Mouse (Mus musculus): ENCODE data around the gene Jpt2. TPM values are rescaled to one million over a fixed set of nuclear protein-coding genes. Genes with fewer than 3 reads are reported as not detected.
A peak's percentile ranks its signal among the peaks of the same experiment; 100 is the strongest.
"Not testable (repeated sequence)": the region's sequence is repeated elsewhere in the genome, so short reads cannot be mapped to it uniquely, and the experiment has no call there.

Jpt2 gene
- 270 and 277 TPM in 2 replicates for polyA plus RNA-seq (2016; fragmentation: Nextera tagmentation; extraction: Ambion mirVana)

DNA sequence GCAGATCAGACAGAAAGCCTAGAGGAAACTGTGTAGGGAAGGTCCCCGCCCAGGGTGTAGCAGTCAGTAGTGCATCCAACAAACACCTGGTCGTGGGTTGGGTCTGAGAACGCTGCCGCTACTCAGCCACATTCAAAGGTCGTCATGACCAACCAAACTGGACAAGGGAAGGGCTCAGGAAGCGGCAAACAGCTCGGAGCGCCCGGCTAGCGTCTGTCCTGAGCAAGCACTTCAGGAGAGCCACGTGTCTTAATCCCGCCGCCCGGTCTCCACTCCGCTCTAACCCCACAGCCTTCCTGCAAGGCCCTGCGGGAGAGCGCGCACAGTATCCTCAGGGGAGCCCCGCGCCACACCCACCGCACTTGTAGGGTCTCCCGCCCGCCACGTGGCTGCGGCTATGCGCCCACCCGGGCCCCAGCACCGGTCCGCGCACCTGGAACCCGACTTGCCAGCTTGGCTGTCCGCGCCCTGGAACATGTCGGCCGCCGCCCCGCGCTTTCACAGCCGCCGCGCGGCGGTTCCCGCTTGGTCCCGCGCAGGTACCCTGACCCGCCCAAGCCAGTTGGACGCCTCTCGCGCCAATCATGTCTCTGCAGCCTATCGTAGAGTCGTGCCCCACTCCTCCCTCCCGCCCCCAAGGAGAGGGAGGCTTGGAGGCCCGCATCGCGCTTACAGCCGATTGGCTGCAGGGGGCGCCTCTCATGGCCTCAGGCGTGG lies at the start of gene Jpt2:
Gene Jpt2, minus strand, starts transcription at position 555 of the 717 bp plus-strand sequence.
- H3K27ac ChIP-seq, result peak within 1 kb of the TSS; percentile 85
- peak; percentile 100 for ATAC-seq (ENCODE audit: insufficient number of reproducible peaks, insufficient read depth, low FRiP score, low TSS enrichment)
- H3K36me3 ChIP-seq, result peaks cover 41% of the 10 kb centered on the region
- H3K9me3 ChIP-seq, result no peaks in the 10 kb centered on the region
- WGBS, result under 1% methylated on average over 59 of the region's 59 CpGs
- H3K4me1 ChIP-seq, result peaks cover 12% of the 10 kb centered on the region
- no peaks in the 10 kb centered on the region for H3K27me3 ChIP-seq
- peak within 1 kb of the TSS; percentile 80 for H3K4me3 ChIP-seq
- H3K9ac ChIP-seq, result peak within 1 kb of the TSS; percentile 78
- peak within 1 kb of the TSS; percentile 73 for H3K4me2 ChIP-seq (replicated peaks)

DNA sequence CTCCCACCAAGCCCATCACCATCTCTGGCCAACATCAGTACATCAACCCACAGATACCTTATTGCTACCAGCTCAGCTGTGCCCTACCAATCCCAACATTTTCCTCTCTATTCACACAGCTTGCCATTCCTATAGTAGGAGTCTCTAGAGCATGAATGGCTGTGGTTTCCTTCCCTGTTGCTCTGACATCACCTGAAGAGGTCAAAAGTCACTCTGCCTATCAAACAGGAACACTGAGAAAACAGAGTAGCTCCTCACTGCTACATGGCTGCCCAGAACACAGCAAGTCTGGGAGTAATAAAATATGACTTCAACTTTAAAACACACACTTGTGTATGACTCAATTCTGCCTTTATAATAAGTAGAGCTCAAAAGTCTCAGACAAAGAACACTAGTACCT lies 47.0 kb upstream of the Jpt2 start:
- no peaks in the 10 kb centered on the region for H3K27me3 ChIP-seq
- no peak overlapping the region for H3K9ac ChIP-seq
- H3K9me3 ChIP-seq, result no peaks in the 10 kb centered on the region
- H3K4me3 ChIP-seq, result no peak overlapping the region
- no peak overlapping the region for H3K4me2 ChIP-seq (replicated peaks)
- H3K36me3 ChIP-seq, result peaks cover 63% of the 10 kb centered on the region
- no peaks in the 10 kb centered on the region for H3K4me1 ChIP-seq
- no peak for ATAC-seq (ENCODE audit: insufficient number of reproducible peaks, insufficient read depth, low FRiP score, low TSS enrichment)
- H3K27ac ChIP-seq, result no peak overlapping the region

DNA sequence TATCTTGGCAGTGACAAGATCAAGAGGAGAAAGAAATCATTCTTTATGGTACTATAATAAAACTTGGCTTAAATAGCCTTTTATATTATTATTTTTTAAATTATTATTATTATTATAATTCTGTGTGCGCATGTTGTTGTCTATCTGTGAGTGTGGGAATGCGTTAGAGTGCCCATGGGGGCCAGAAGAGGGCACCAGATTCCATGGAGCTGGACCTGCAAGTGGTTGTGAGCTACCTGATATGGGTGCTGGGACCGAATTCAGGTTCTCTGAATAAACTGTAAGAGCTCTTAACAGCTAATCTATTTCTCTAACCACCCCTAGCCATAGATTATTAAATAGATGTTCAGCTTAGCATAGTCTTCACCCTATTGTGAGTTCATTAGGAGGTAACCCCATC lies 44.6 kb upstream of the Jpt2 start:
- ATAC-seq (ENCODE audit: insufficient number of reproducible peaks, insufficient read depth, low FRiP score, low TSS enrichment), result no peak
- H3K27ac ChIP-seq, result no peak overlapping the region
- 91% methylated on average over 3 of the region's 3 CpGs for WGBS
- H3K27me3 ChIP-seq, result no peaks in the 10 kb centered on the region
- peaks cover 62% of the 10 kb centered on the region for H3K36me3 ChIP-seq
- no peaks in the 10 kb centered on the region for H3K9me3 ChIP-seq
- H3K4me3 ChIP-seq, result no peak overlapping the region
- no peak overlapping the region for H3K9ac ChIP-seq
- H3K4me2 ChIP-seq (replicated peaks), result no peak overlapping the region
- H3K4me1 ChIP-seq, result no peaks in the 10 kb centered on the region

DNA sequence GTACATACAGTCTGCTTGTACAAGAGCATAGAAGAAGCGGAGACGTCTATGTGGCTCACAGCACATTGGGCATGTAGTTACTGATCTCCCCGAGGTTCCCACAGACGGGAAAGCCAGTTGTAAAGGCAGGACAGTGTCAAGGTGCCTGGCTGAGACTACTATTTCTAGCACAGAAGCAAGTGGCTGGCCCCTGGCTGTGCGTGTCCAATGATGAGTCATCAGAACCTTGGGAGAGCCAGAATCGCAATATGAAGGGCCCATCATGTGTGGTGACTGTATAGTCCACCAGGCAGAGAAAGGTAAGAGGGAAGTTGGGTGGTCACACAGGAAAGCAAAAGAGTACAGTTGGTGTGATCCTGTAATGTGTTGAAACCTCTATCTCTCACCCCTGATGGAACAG lies 34.2 kb upstream of the Jpt2 start:
- H3K9ac ChIP-seq, result no peak overlapping the region
- H3K27ac ChIP-seq, result no peak overlapping the region
- H3K36me3 ChIP-seq, result peaks cover 95% of the 10 kb centered on the region
- no peak overlapping the region for H3K4me2 ChIP-seq (replicated peaks)
- no peaks in the 10 kb centered on the region for H3K4me1 ChIP-seq
- H3K4me3 ChIP-seq, result no peak overlapping the region
- 93% methylated on average over 6 of the region's 6 CpGs for WGBS
- ATAC-seq (ENCODE audit: insufficient number of reproducible peaks, insufficient read depth, low FRiP score, low TSS enrichment), result no peak
- no peaks in the 10 kb centered on the region for H3K9me3 ChIP-seq
- H3K27me3 ChIP-seq, result no peaks in the 10 kb centered on the region

DNA sequence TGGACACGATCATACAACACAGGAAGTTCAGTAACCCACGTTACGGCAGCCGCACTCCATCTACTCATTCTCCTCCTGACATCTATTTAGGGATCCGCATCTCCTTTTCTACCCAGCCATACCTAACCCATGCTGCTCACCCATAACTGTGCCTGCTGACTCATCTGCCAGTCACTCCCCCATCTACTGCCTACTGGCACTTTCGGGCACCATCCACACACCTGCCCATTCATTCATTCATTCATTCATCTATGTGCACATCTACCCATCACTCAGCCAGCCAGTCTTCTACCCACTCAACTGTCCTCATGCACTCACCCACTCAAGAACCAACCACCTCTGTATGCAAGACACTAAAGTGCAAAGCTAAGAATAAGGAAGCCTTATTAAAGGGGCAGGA lies 26.7 kb upstream of the Jpt2 start:
- Histone ChIP-seq H3K27me3 (no peaks in the 10 kb centered on the region), H3K9me3 (no peaks in the 10 kb centered on the region), H3K4me1 (no peaks in the 10 kb centered on the region), H3K36me3 (peaks cover 86% of the 10 kb centered on the region), H3K9ac (no peak overlapping the region), H3K4me3 (no peak overlapping the region), H3K27ac (no peak overlapping the region), H3K4me2 (replicated peaks) (no peak overlapping the region)
- WGBS, result 94% methylated on average over 6 of the region's 6 CpGs
- no peak for ATAC-seq (ENCODE audit: insufficient number of reproducible peaks, insufficient read depth, low FRiP score, low TSS enrichment)

DNA sequence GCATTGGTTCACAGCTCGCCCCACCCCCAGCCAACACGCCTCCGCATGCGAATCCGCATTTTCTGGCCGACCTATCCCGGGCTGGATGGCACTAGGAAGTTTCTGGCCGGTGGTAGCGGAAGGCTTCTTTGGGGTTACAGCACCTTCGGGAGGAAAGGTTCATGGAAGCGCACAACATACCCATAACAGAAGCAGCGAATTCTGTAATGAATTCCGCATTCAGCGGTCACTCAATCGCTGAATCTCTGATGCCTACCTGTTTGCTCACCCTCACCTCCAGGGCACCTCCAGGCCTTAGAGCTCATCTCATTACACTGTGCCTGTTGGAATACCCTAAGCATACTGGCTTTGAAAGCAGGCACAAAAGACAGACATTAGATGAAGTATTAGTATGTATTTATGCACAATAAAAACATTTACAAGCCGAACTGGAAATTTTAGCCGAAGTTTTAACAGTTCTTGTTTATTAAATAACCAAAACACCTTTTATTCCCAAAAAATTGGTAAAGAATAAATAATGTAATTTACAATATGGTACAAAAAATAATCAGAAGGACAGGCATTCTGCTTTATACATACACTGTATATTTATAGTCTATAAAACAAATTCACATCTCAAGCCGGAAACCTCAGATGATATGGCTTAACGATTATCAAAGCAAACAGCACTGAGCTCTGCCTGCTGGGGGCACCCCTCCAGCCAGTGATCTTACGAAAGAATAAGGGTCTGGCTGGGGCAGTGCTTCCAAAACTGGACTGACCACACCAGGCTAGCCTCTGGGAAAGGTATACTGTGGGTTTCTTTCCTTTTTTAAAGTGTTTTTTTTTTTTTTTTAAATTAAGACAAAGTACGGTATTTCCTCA lies 595 bp upstream of the Jpt2 start:
- ATAC-seq (ENCODE audit: insufficient number of reproducible peaks, insufficient read depth, low FRiP score, low TSS enrichment), result 0 out of 2 replicates have a peak, but pooled peaks have one; percentile 18

DNA sequence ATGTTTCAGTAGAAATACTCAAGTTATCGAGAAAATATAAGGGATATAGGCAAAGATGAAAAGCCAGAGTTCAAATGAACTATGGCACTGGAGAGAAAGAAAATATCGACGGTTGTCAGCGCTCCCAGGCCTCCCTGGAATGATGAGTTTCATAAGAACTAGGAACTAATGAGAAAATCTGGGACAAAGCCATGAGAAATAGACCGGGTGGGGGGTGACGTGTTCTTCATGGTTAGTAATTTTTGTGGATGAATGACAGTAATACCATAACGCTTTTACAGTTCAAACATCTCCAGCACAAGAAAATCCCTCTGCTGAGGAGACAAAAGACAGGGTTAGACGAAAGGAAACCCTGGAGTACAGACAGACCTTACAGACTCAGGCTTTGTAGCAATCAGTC lies 1.1 kb downstream of the Jpt2 start:
- peaks cover 12% of the 10 kb centered on the region for H3K4me1 ChIP-seq
- H3K4me2 ChIP-seq (replicated peaks), result peak overlapping the region; percentile 73
- no peaks in the 10 kb centered on the region for H3K9me3 ChIP-seq
- H3K4me3 ChIP-seq, result peak overlapping the region; percentile 80
- no peak for ATAC-seq (ENCODE audit: insufficient number of reproducible peaks, insufficient read depth, low FRiP score, low TSS enrichment)
- H3K36me3 ChIP-seq, result peaks cover 37% of the 10 kb centered on the region
- WGBS, result 51% methylated on average over 8 of the region's 8 CpGs
- no peaks in the 10 kb centered on the region for H3K27me3 ChIP-seq
- H3K9ac ChIP-seq, result peak overlapping the region; percentile 78
- H3K27ac ChIP-seq, result peak overlapping the region; percentile 85; the same call in 1 of the 2 replicates

More for the DNA sequence above, 595 bp upstream of the Jpt2 start:
- no peaks in the 10 kb centered on the region for H3K9me3 ChIP-seq
- peaks cover 41% of the 10 kb centered on the region for H3K36me3 ChIP-seq
- no peaks in the 10 kb centered on the region for H3K27me3 ChIP-seq
- H3K4me3 ChIP-seq, result peak overlapping the region; percentile 80
- 0 out of 2 replicates have a peak overlapping the region, but pooled peaks have one; percentile 78 for H3K9ac ChIP-seq
- H3K4me2 ChIP-seq (replicated peaks), result peak overlapping the region; percentile 73
- WGBS, result 16% methylated on average over 21 of the region's 21 CpGs
- H3K27ac ChIP-seq, result 0 out of 2 replicates have a peak overlapping the region, but pooled peaks have one; percentile 17
- H3K4me1 ChIP-seq, result peaks cover 12% of the 10 kb centered on the region

DNA sequence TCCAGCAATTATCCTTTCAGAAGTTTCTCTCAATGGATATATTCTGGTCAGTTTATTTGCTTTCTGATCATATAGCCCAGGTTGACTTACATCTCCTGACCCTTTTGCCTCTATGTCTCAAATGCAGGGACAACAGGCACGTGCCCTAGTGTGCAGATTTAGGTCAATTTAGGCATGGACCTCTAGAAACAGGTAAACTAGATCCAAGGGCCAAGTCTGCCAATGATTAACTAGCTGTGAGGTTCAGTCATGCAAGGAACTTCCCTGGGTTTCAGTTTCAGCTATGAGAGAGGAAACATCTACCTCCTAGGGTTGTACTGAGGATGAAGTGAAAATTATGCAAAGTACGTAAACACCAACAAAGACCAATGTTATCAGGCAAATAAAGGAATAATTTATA lies 7.2 kb downstream of the Jpt2 start:
- Histone ChIP-seq H3K36me3 (peaks cover 43% of the 10 kb centered on the region), H3K9me3 (no peaks in the 10 kb centered on the region), H3K9ac (no peak overlapping the region), H3K4me3 (no peak overlapping the region), H3K4me1 (0 out of 2 replicates have a peak, but pooled peaks cover 3% of the 10 kb centered on the region), H3K27ac (no peak overlapping the region), H3K4me2 (replicated peaks) (no peak overlapping the region), H3K27me3 (no peaks in the 10 kb centered on the region)
- 91% methylated on average over 2 of the region's 2 CpGs for WGBS
- no peak for ATAC-seq (ENCODE audit: insufficient number of reproducible peaks, insufficient read depth, low FRiP score, low TSS enrichment)

DNA sequence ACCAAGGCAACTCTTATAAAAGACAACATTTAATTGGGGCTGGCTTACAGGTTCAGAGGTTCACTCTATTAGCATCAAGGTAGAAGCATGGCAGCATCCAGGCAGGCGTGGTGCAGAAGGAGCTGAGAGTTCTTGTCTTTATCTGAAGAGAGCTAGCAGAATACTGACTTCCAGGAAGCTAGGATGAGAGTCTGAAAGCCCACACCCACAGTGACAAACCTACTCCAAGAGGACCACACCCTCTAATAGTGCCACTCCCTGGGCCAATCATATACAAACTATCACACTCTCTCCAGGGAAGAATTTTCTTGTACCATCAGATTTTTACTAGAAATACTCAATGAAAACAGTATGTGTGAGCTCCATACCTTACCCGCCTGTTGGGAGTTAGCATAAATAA lies 9.8 kb downstream of the Jpt2 start:
- no peak for ATAC-seq (ENCODE audit: insufficient number of reproducible peaks, insufficient read depth, low FRiP score, low TSS enrichment)
- H3K4me2 ChIP-seq (replicated peaks), result no peak overlapping the region
- H3K4me1 ChIP-seq, result 0 out of 2 replicates have a peak, but pooled peaks cover 3% of the 10 kb centered on the region
- no peaks in the 10 kb centered on the region for H3K9me3 ChIP-seq
- H3K4me3 ChIP-seq, result no peak overlapping the region
- 81% methylated on average over 2 of the region's 2 CpGs for WGBS
- no peak overlapping the region for H3K9ac ChIP-seq
- H3K27me3 ChIP-seq, result no peaks in the 10 kb centered on the region
- peaks cover 62% of the 10 kb centered on the region for H3K36me3 ChIP-seq
- H3K27ac ChIP-seq, result no peak overlapping the region

DNA sequence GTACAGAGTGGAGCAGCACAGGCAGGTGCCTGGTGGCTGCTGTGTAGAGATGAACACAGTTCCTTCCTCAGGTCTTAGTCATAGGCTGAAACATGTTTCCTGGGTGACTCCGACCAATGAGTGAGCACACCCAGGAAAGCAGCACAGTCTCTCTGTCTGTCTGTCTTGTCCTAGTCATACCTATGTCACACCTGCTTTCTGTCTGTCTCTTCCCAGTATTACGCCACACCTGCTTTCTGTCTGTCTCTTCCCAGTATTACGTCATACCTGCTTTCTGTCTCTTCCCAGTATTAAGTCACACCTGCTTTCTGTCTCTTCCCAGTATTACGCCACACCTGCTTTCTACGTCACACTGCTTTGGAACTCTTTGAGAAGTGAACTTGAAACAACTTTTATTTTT lies 12.3 kb downstream of the Jpt2 start:
- Histone ChIP-seq H3K27me3 (no peaks in the 10 kb centered on the region), H3K4me3 (no peak overlapping the region), H3K4me2 (replicated peaks) (no peak overlapping the region), H3K9me3 (no peaks in the 10 kb centered on the region), H3K9ac (no peak overlapping the region), H3K36me3 (peaks cover 65% of the 10 kb centered on the region), H3K27ac (no peak overlapping the region), H3K4me1 (0 out of 2 replicates have a peak, but pooled peaks cover 3% of the 10 kb centered on the region)
- 97% methylated on average over 5 of the region's 5 CpGs for WGBS
- ATAC-seq (ENCODE audit: insufficient number of reproducible peaks, insufficient read depth, low FRiP score, low TSS enrichment), result no peak

DNA sequence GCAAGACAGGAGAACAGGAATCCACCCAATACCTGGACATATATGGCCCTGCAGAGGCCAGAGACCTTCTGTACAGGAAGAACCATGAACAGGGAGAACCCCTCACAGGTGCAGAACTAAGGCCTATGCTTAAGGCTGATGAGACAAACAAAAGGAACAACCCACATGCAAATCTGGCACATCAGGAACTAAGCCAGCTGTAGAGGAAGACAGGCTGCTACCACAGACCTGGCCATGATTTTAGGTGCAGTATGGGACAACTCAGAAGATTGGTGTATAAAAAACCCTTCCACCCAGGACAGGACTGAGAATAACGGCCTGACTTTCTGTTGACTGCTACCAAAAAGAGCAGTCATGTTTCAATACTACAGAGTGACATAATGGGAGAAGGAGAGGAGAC lies 16.9 kb downstream of the Jpt2 start:
- not testable (repeated sequence) for H3K27me3 ChIP-seq; H3K9ac ChIP-seq; H3K4me2 ChIP-seq (replicated peaks); H3K27ac ChIP-seq; H3K4me1 ChIP-seq; H3K9me3 ChIP-seq; H3K4me3 ChIP-seq; ATAC-seq (ENCODE audit: insufficient number of reproducible peaks, insufficient read depth, low FRiP score, low TSS enrichment)
- 88% methylated on average over 1 of the region's 1 CpGs for WGBS
- peaks cover 54% of the 10 kb centered on the region for H3K36me3 ChIP-seq

DNA sequence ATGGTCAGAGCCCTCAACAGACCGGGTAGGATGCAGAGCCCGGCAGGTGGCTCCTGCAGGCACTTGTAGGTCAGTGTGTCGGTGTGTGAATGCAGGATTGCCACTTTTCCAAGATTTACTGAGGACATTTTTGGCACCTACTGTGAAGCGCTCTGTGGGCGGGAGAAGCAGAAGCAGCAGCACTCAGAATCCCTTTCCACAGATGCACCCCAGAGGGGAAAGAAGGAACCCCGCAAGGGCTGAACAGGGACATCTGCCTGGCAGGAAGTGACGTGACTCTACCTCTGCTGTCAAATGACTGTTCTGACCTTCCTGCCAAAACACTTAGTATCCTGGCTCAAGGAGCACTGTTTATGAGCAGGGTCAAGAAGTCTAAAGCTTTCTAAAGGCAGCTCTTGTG lies 17.5 kb downstream of the Jpt2 start:
- Histone ChIP-seq H3K4me1 (no peaks in the 10 kb centered on the region), H3K27ac (no peak overlapping the region), H3K36me3 (peaks cover 49% of the 10 kb centered on the region), H3K9me3 (no peaks in the 10 kb centered on the region), H3K9ac (no peak overlapping the region), H3K4me3 (no peak overlapping the region), H3K4me2 (replicated peaks) (no peak overlapping the region), H3K27me3 (no peaks in the 10 kb centered on the region)
- 91% methylated on average over 7 of the region's 7 CpGs for WGBS
- no peak for ATAC-seq (ENCODE audit: insufficient number of reproducible peaks, insufficient read depth, low FRiP score, low TSS enrichment)
